Mouse (Mus musculus) granulocyte monocyte progenitor cell, adult 5-6 weeks (primary cell): ENCODE results near the gene Otud7a. TPM values are rescaled to one million over a fixed set of nuclear protein-coding genes. Genes with fewer than 3 reads are reported as not detected.

ENCODE experiments used
- ATAC-seq: replicated peaks from 2 replicates; pipeline ENCODE4 v1.8.0; 2016; ENCODE audit warnings: mild to moderate bottlenecking, moderate TSS enrichment, inconsistent platforms; ENCODE audit not compliant: poor library complexity, severe bottlenecking
- total RNA-seq, 2 experiments: library from RNA; stranded (forward) in 1 of 2; stranded (reverse) in 1 of 2; fragments of 200-712, 200-1000 nt in 1 of 2; fragments of >200 nt in 1 of 2; fragmentation: Nextera tagmentation in 1 of 2; gene quantifications; 2 replicates each; pipeline ENCODE4 v1.2.3; 2014 to 2017

Gene Otud7a
- total RNA-seq, 2 experiments from 2014 or later: not detected

- no peak for ATAC-seq
Observed at GRCm38 (mm10) chr7:63677149-63677548, 232.6 kb downstream of the Otud7a start.

GRCm38 (mm10) chr7:63687056-63687455 lies 242.5 kb downstream of the Otud7a start:
- ATAC-seq: no peak

GRCm38 (mm10) chr7:63697921-63698320 lies 253.4 kb downstream of the Otud7a start:
- ATAC-seq: no peak

GRCm38 (mm10) chr7:63717903-63718302 lies 273.4 kb downstream of the Otud7a start:
- ATAC-seq: no peak

GRCm38 (mm10) chr7:63719183-63719944 lies 274.8 kb downstream of the Otud7a start:
- ATAC-seq: no peak

GRCm38 (mm10) chr7:63720682-63721081 lies 276.1 kb downstream of the Otud7a start:
- ATAC-seq: no peak

GRCm38 (mm10) chr7:63725040-63725729 lies 280.6 kb downstream of the Otud7a start:
- ATAC-seq: no peak

GRCm38 (mm10) chr7:63729605-63730004 lies 285.1 kb downstream of the Otud7a start:
- ATAC-seq: no peak

GRCm38 (mm10) chr7:63730012-63730411 lies 285.5 kb downstream of the Otud7a start:
- no peak for ATAC-seq

GRCm38 (mm10) chr7:63737725-63738124 lies 293.2 kb downstream of the Otud7a start:
- ATAC-seq: no peak

- no peak for ATAC-seq
Observed at GRCm38 (mm10) chr7:63738142-63738541, 293.6 kb downstream of the Otud7a start.

- ATAC-seq: no peak
Observed at GRCm38 (mm10) chr7:63743116-63743515, 298.6 kb downstream of the Otud7a start.

- ATAC-seq: 0 out of 2 replicates have a peak, but pooled peaks have one; percentile 20
Observed at GRCm38 (mm10) chr7:63752081-63752480, 307.5 kb downstream of the Otud7a start.

- peak; percentile 38 for ATAC-seq
Observed at GRCm38 (mm10) chr7:63753274-63753751, 308.8 kb downstream of the Otud7a start.

- ATAC-seq: 0 out of 2 replicates have a peak, but pooled peaks have one; percentile 9
Observed at GRCm38 (mm10) chr7:63754573-63755475, 310.3 kb downstream of the Otud7a start.

- peak; percentile 75 for ATAC-seq
Observed at GRCm38 (mm10) chr7:63755476-63755948, 311.0 kb downstream of the Otud7a start.

- ATAC-seq: no peak
Observed at GRCm38 (mm10) chr7:63757136-63757677, 312.7 kb downstream of the Otud7a start.

- no peak for ATAC-seq
Observed at GRCm38 (mm10) chr7:63757678-63758239, 313.2 kb downstream of the Otud7a start.

GRCm38 (mm10) chr7:63758240-63758826 lies 313.8 kb downstream of the Otud7a start:
- 0 out of 2 replicates have a peak, but pooled peaks have one; percentile 2 for ATAC-seq
